Mouse (Mus musculus) CH12.LX (cell line): ENCODE measurements around the gene Grin1. TPM values are rescaled to one million over a fixed set of nuclear protein-coding genes. Genes with fewer than 3 reads are reported as not detected.

ENCODE experiments used
- DNase-seq: peaks from one replicate; pipeline ENCODE4 v3.0.0-alpha.2; 2013; ENCODE audit errors: extremely low read depth
- H3K27ac ChIP-seq: 2 replicates; pipeline ENCODE4 v1.5.1; 2012; ENCODE audit warnings: low read depth, mild to moderate bottlenecking, control low read depth, moderate library complexity; ENCODE audit not compliant: insufficient read depth
- H3K27me3 ChIP-seq: replicated peaks from 2 replicates; pipeline ENCODE3; 2012; ENCODE audit warnings: inconsistent platforms
- H3K36me3 ChIP-seq, 2 experiments: replicated peaks in 1 of 2; 2 replicates each; pipeline versions ENCODE3 to v1.6.1; 2012; ENCODE audit warnings: inconsistent platforms in 1 of 2, low read length in 1 of 2, mild to moderate bottlenecking in 1 of 2, mixed read lengths in 1 of 2, moderate library complexity in 1 of 2; ENCODE audit not compliant: control insufficient read depth in 1 of 2, insufficient read depth in 1 of 2
- H3K4me1 ChIP-seq, 2 experiments: 2 replicates each; pipeline ENCODE4 v1.6.1; 2012; ENCODE audit warnings: inconsistent platforms in 1 of 2, moderate library complexity in 1 of 2; ENCODE audit not compliant: insufficient read depth in 2 of 2, control insufficient read depth in 1 of 2
- H3K4me2 ChIP-seq: 2 replicates; pipeline ENCODE4 v1.6.1; 2012; ENCODE audit warnings: low read depth, mild to moderate bottlenecking, control low read depth; ENCODE audit not compliant: poor library complexity, insufficient read depth, severe bottlenecking
- H3K4me3 ChIP-seq, 3 experiments: fragments of 150-350 bp in 1 of 3; sonication (generic) in 1 of 3; replicated peaks in 1 of 3; 2 replicates each; pipeline versions ENCODE3 to v1.5.1; 2011 to 2012; ENCODE audit warnings: low read depth in 2 of 3, low read length in 2 of 3, mild to moderate bottlenecking in 2 of 3, moderate library complexity in 2 of 3, control low read depth in 1 of 3, improper control_type of control experiment in 1 of 3, inconsistent platforms in 1 of 3, mixed read lengths in 1 of 3; ENCODE audit not compliant: poor library complexity in 1 of 3
- H3K79me2 ChIP-seq: replicated peaks from 2 replicates; pipeline ENCODE4 v1.6.1; 2012; ENCODE audit warnings: mild to moderate bottlenecking, moderate library complexity; ENCODE audit not compliant: control insufficient read depth, poor library complexity, insufficient read depth, severe bottlenecking; ENCODE audit errors: extremely low read depth
- H3K9ac ChIP-seq: 2 replicates; pipeline ENCODE4 v1.6.1; 2012; ENCODE audit warnings: low read depth, mild to moderate bottlenecking, control low read depth, moderate library complexity; ENCODE audit not compliant: insufficient read depth
- H3K9me3 ChIP-seq: replicated peaks from 2 replicates; pipeline ENCODE3; 2012; ENCODE audit warnings: low read length, inconsistent platforms, mixed read lengths
- BHLHE40 ChIP-seq: IDR thresholded peaks from 2 replicates; pipeline ENCODE4 v1.6.1; 2011; ENCODE audit warnings: mild to moderate bottlenecking, low read depth, low read length, improper control_type of control experiment
- CTCF ChIP-seq, 2 experiments: IDR thresholded peaks in 1 of 2; conservative IDR thresholded peaks in 1 of 2; 2 replicates each; pipeline ENCODE4 v1.5.1; 2011 to 2012; ENCODE audit warnings: low read depth in 2 of 2, low read length in 2 of 2, improper control_type of control experiment in 1 of 2, inconsistent platforms in 1 of 2, mild to moderate bottlenecking in 1 of 2, moderate library complexity in 1 of 2
- E2F4 ChIP-seq: IDR thresholded peaks from 2 replicates; pipeline ENCODE4 v1.6.1; 2011; ENCODE audit warnings: low read depth, low read length, improper control_type of control experiment; ENCODE audit not compliant: insufficient replicate concordance
- EP300 ChIP-seq: IDR thresholded peaks from 2 replicates; pipeline ENCODE4 v1.6.1; 2011; ENCODE audit warnings: low read length, improper control_type of control experiment
- JUN ChIP-seq: IDR thresholded peaks from 2 replicates; pipeline ENCODE4 v1.6.1; 2011; ENCODE audit warnings: low read depth, mild to moderate bottlenecking, low read length, improper control_type of control experiment, moderate library complexity; ENCODE audit not compliant: insufficient read depth
- JUND ChIP-seq: conservative IDR thresholded peaks from 2 replicates; pipeline ENCODE4 v1.6.1; 2011; ENCODE audit warnings: low read depth, low read length, improper control_type of control experiment
- KAT2A ChIP-seq: IDR thresholded peaks from 2 replicates; pipeline ENCODE4 v1.6.1; 2012; ENCODE audit warnings: low read length, improper control_type of control experiment, inconsistent platforms; ENCODE audit not compliant: insufficient replicate concordance
- POLR2A ChIP-seq: IDR thresholded peaks from 2 replicates; pipeline ENCODE4 v1.6.1; 2011; ENCODE audit warnings: low read depth, mild to moderate bottlenecking, improper control_type of control experiment, low read length
- POLR2AphosphoS2 ChIP-seq: IDR thresholded peaks from 2 replicates; pipeline ENCODE4 v1.6.1; 2011; ENCODE audit warnings: low read depth, low read length, improper control_type of control experiment
- RCOR1 ChIP-seq: conservative IDR thresholded peaks from 2 replicates; pipeline ENCODE4 v1.6.1; 2012; ENCODE audit warnings: low read depth, mild to moderate bottlenecking, inconsistent platforms, low read length, improper control_type of control experiment
- SMC3 ChIP-seq: IDR thresholded peaks from 2 replicates; pipeline ENCODE4 v1.6.1; 2011; ENCODE audit warnings: low read depth, low read length, improper control_type of control experiment
- UBTF ChIP-seq: IDR thresholded peaks from 2 replicates; pipeline ENCODE4 v1.6.1; 2012; ENCODE audit warnings: low read depth, mild to moderate bottlenecking, inconsistent platforms, low read length, improper control_type of control experiment, moderate library complexity
- USF2 ChIP-seq: conservative IDR thresholded peaks from 2 replicates; pipeline ENCODE4 v1.6.1; 2011; ENCODE audit warnings: low read depth, low read length, improper control_type of control experiment
- ZKSCAN1 ChIP-seq: IDR thresholded peaks from 2 replicates; pipeline ENCODE4 v1.6.1; 2012; ENCODE audit warnings: low read depth, inconsistent platforms, low read length, improper control_type of control experiment, borderline replicate concordance
- dilution Hi-C: fragments of 300-500 bp; cut with MboI; formaldehyde crosslinking; loops from 2 replicates; pipeline ENCODE4 v1.14.3; 2020; ENCODE audit warnings: low sequenced_read_pairs; ENCODE audit not compliant: extremely low pct_unique_long_range_greater_than_20kb, extremely low pct_ligation_motif_present
- in situ Hi-C: fragments of 300-500 bp; cut with MboI; formaldehyde crosslinking; loops from 3 replicates; pipeline ENCODE4 v1.14.3; 2019; ENCODE audit warnings: low sequenced_read_pairs, low pct_ligation_motif_present, low pct_unique_long_range_greater_than_20kb, mixed read lengths
- polyA plus RNA-seq: library from polyadenylated mRNA; unstranded; fragments of >175 nt; gene quantifications from 2 replicates; pipeline ENCODE4 v1.2.1, GENCODE M21; 2012; ENCODE audit warnings: low read depth; ENCODE audit not compliant: insufficient read length
- total RNA-seq, 2 experiments: library from RNA; depleted of rRNA; stranded (reverse); fragments of 300-350 nt in 1 of 2; fragments of >200 nt in 1 of 2; gene quantifications; 2 replicates each; pipeline ENCODE4 v1.2.3; 2012 to 2014

Grin1 gene
- total and polyA plus RNA-seq, 3 experiments = 0.06 to 0.36 (median 0.17) TPM

GRCm38 (mm10) chr2:25303931-25304656 lies 14.9 kb downstream of the Grin1 start:
- peak overlapping the region in 1 of 3 experiments; percentile 17 for H3K4me3 ChIP-seq
- dilution Hi-C loops (no loop called here), in situ Hi-C loops (no loop called here)
- H3K36me3 ChIP-seq = no peaks in the 10 kb centered on the region
- peaks cover 8 to 9% of the 10 kb centered on the region in 2 experiments for H3K4me1 ChIP-seq
- peak overlapping the region; percentile 46; the same call in 1 of the 2 replicates for H3K4me2 ChIP-seq
- no peak for DNase-seq
- no peak for TF ChIP-seq BHLHE40
- TF ChIP-seq USF2 = no peak
- TF ChIP-seq SMC3 = no peak
- no peak for TF ChIP-seq CTCF (conservative IDR thresholded peaks at IDR 0.05 in 1 of 2, IDR thresholded peaks at IDR 0.05 in 1 of 2; ENCODE audit: low read depth in 2 of 2, low read length in 2 of 2)
- H3K27me3 ChIP-seq = peaks cover 79% of the 10 kb centered on the region
- no peak overlapping the region for H3K9ac ChIP-seq
- no peak overlapping the region for H3K27ac ChIP-seq
- H3K9me3 ChIP-seq = peaks cover 2% of the 10 kb centered on the region
- H3K79me2 ChIP-seq = no peaks in the 10 kb centered on the region

GRCm38 (mm10) chr2:25303452-25303851 lies 15.5 kb downstream of the Grin1 start:
- no peaks in the 10 kb centered on the region for H3K79me2 ChIP-seq
- peaks cover 8 to 9% of the 10 kb centered on the region in 2 experiments for H3K4me1 ChIP-seq
- no peak for TF ChIP-seq ZKSCAN1
- no peak for TF ChIP-seq E2F4
- TF ChIP-seq JUND = no peak
- TF ChIP-seq KAT2A = no peak
- no peak for TF ChIP-seq JUN
- no peak for TF ChIP-seq EP300
- no peak for TF ChIP-seq UBTF
- no peaks in the 10 kb centered on the region for H3K36me3 ChIP-seq
- in situ Hi-C loops (no loop called here), dilution Hi-C loops (no loop called here)
- no peak overlapping the region for H3K4me2 ChIP-seq
- H3K9ac ChIP-seq = no peak overlapping the region
- DNase-seq = no peak
- H3K4me3 ChIP-seq = no peak overlapping the region
- peaks cover 4% of the 10 kb centered on the region for H3K9me3 ChIP-seq
- H3K27me3 ChIP-seq = peaks cover 77% of the 10 kb centered on the region
- H3K27ac ChIP-seq = no peak overlapping the region

- DNase-seq = no peak
- Histone ChIP-seq H3K9me3 (peaks cover 4% of the 10 kb centered on the region), H3K4me3 (no peak overlapping the region), H3K79me2 (no peaks in the 10 kb centered on the region)
- no peak for TF ChIP-seq JUND
- no peak for TF ChIP-seq POLR2A
- no peak for TF ChIP-seq RCOR1
- no peak for TF ChIP-seq POLR2AphosphoS2
- TF ChIP-seq, all 38 proteins: peak for 0
- no peak overlapping the region for H3K27ac ChIP-seq
- no peak overlapping the region for H3K4me2 ChIP-seq
- no peaks in the 10 kb centered on the region for H3K4me1 ChIP-seq
- no peaks in the 10 kb centered on the region for H3K36me3 ChIP-seq
- dilution Hi-C loops = no loop called here
- in situ Hi-C loops = no loop called here
- H3K9ac ChIP-seq = no peak overlapping the region
- H3K27me3 ChIP-seq = peaks cover 79% of the 10 kb centered on the region
These were observed 20.9 kb downstream of the Grin1 start for GRCm38 (mm10) chr2:25298046-25298445.
